Mouse (Mus musculus) hindbrain, embryonic 14.5 days (tissue): Measurements from ENCODE around the gene Dydc2. TPM values are rescaled to one million over a fixed set of nuclear protein-coding genes. Genes with fewer than 3 reads are reported as not detected.

Source experiments
- polyA plus RNA-seq: library from polyadenylated mRNA; unstranded; fragments of >200 nt; fragmentation: Nextera tagmentation; extraction: Ambion mirVana; gene quantifications from 2 replicates; pipeline ENCODE4 v1.2.1, GENCODE M21; 2014

The Dydc2 gene
- polyA plus RNA-seq, 1 experiment from 2014 or later = 1.6 TPM

Other genes starting within 250 kb of the Dydc2 start
- gene Sh2d4b, start 175.9 kb downstream of the Dydc2 start, polyA plus RNA-seq = 1.1 and 1.7 TPM in 2 replicates
- 65.6 and 70.1 TPM in 2 replicates for gene Tspan14, start 102.4 kb downstream of the Dydc2 start, polyA plus RNA-seq
- 86.6 and 94.3 TPM in 2 replicates for gene Fam213a, start 55.4 kb downstream of the Dydc2 start, polyA plus RNA-seq
- gene Dydc1, start 3.7 kb upstream of the Dydc2 start, polyA plus RNA-seq = not detected in 2 replicates
- gene Mat1a, start 35.8 kb upstream of the Dydc2 start, polyA plus RNA-seq = not detected in 2 replicates
- gene Sftpa1, start 62.6 kb upstream of the Dydc2 start, polyA plus RNA-seq = not detected in 2 replicates
- not detected in 2 replicates for gene Mbl1, start 82.2 kb upstream of the Dydc2 start, polyA plus RNA-seq
- not detected in 2 replicates for gene Sftpd, start 115.9 kb upstream of the Dydc2 start, polyA plus RNA-seq
- 0.17 and 0.60 TPM in 2 replicates for gene Gm2832, start 209.6 kb upstream of the Dydc2 start, polyA plus RNA-seq